Mouse (Mus musculus) midbrain, embryonic 11.5 days (tissue): ENCODE data around the gene Tuba1c. TPM values are rescaled to one million over a fixed set of nuclear protein-coding genes. Genes with fewer than 3 reads are reported as not detected.

Experiments
- microRNA-seq: library from miRNA; unstranded; fragments of <30 nt; microRNA quantifications from one replicate; pipeline ENCODE4, GENCODE M21; 2017
- polyA plus RNA-seq: library from polyadenylated mRNA; unstranded; fragments of >200 nt; fragmentation: Nextera tagmentation; extraction: Ambion mirVana; gene quantifications from 2 replicates; pipeline ENCODE4 v1.2.1, GENCODE M21; 2014

Gene Tuba1c
- polyA plus RNA-seq, 1 experiment from 2014 or later = 106 TPM

Small RNAs within 50 kb of the gene (microRNA-seq; reads per million reads assigned to microRNA genes)
- gene Mir6960 = 1.7 reads per million

Other genes starting within 250 kb of the Tuba1c start
- gene Wnt1, start 240.0 kb upstream of the Tuba1c start, polyA plus RNA-seq = 11.6 and 14.0 TPM in 2 replicates
- 0.48 and 0.74 TPM in 2 replicates for gene Ddn, start 220.4 kb upstream of the Tuba1c start, polyA plus RNA-seq
- gene Prkag1, start 198.4 kb upstream of the Tuba1c start, polyA plus RNA-seq = 69.7 and 81.4 TPM in 2 replicates
- gene Kmt2d, start 158.7 kb upstream of the Tuba1c start, polyA plus RNA-seq = 13.2 and 13.3 TPM in 2 replicates
- gene Rhebl1, start 135.4 kb upstream of the Tuba1c start, polyA plus RNA-seq = 14.2 and 16.7 TPM in 2 replicates
- gene Dhh, start 131.4 kb upstream of the Tuba1c start, polyA plus RNA-seq = 0.27 and 0.40 TPM in 2 replicates
- 7.5 and 9.8 TPM in 2 replicates for gene Lmbr1l, start 111.7 kb upstream of the Tuba1c start, polyA plus RNA-seq
- 2,214 and 2,255 TPM in 2 replicates for gene Tuba1b, start 95.3 kb upstream of the Tuba1c start, polyA plus RNA-seq
- gene Gm49450, start 76.3 kb upstream of the Tuba1c start, polyA plus RNA-seq = not detected in 2 replicates
- gene Tuba1a, start 76.2 kb upstream of the Tuba1c start, polyA plus RNA-seq = 7,669 and 8,043 TPM in 2 replicates
- 3.6 and 4.8 TPM in 2 replicates for gene Prph, start 25.3 kb downstream of the Tuba1c start, polyA plus RNA-seq
- 19.7 and 27.2 TPM in 2 replicates for gene Troap, start 44.7 kb downstream of the Tuba1c start, polyA plus RNA-seq
- 5.0 and 6.2 TPM in 2 replicates for gene C1ql4, start 57.9 kb downstream of the Tuba1c start, polyA plus RNA-seq
- 0.46 and 0.50 TPM in 2 replicates for gene Dnajc22, start 63.3 kb downstream of the Tuba1c start, polyA plus RNA-seq
- 58.8 and 65.6 TPM in 2 replicates for gene Spats2, start 96.0 kb downstream of the Tuba1c start, polyA plus RNA-seq
- gene Kcnh3, start 195.0 kb downstream of the Tuba1c start, polyA plus RNA-seq = 0.04 and 0.07 TPM in 2 replicates
- gene Mcrs1, start 222.1 kb downstream of the Tuba1c start, polyA plus RNA-seq = 189 and 193 TPM in 2 replicates